Mouse (Mus musculus) large intestine, adult 2 months (tissue): ENCODE measurements around the gene Anks3. TPM values are rescaled to one million over a fixed set of nuclear protein-coding genes. Genes with fewer than 3 reads are reported as not detected.

Experiments
- DNase-seq: peaks from one replicate; pipeline ENCODE4 v3.0.0-alpha.2; 2012; ENCODE audit warnings: low read depth, low spot score
- WGBS: fragments of 180-500 bp; shearing (Covaris S2); methylation state at CpG from one replicate; pipeline ENCODE4 v1.1.7; 2018; 5-methylcytosine and 5-hydroxymethylcytosine counted together
- polyA plus RNA-seq: library from polyadenylated mRNA; depleted of rRNA; stranded (reverse); fragments of >200 nt; gene quantifications from 2 replicates; pipeline ENCODE4 v1.2.3, GENCODE M21; 2012

The Anks3 gene
- polyA plus RNA-seq, 1 experiment, result 25.2 TPM

- 78% methylated on average over 10 of the region's 10 CpGs for WGBS
- no peak for DNase-seq
These were observed 27.9 kb downstream of the Anks3 start for GRCm38 (mm10) chr16:4935931-4936703.

- 97% methylated on average over 31 of the region's 31 CpGs for WGBS
- DNase-seq, result no peak
These were observed 28.6 kb downstream of the Anks3 start for GRCm38 (mm10) chr16:4935430-4935829.

- no peak for DNase-seq
- WGBS, result 65% methylated on average over 3 of the region's 3 CpGs
These were observed 31.6 kb downstream of the Anks3 start for GRCm38 (mm10) chr16:4932429-4932828.

- 87% methylated on average over 2 of the region's 2 CpGs for WGBS
- no peak for DNase-seq
These were observed 35.5 kb downstream of the Anks3 start for GRCm38 (mm10) chr16:4928474-4928873.

GRCm38 (mm10) chr16:4927967-4928366 is 36.0 kb downstream of the Anks3 start:
- 90% methylated on average over 7 of the region's 7 CpGs for WGBS

GRCm38 (mm10) chr16:4923996-4924395 is 40.0 kb downstream of the Anks3 start:
- WGBS, result 90% methylated on average over 5 of the region's 5 CpGs
- DNase-seq, result no peak

More at GRCm38 (mm10) chr16:4927967-4928366, 36.0 kb downstream of the Anks3 start:
- no peak for DNase-seq

GRCm38 (mm10) chr16:4922481-4922880 is 41.5 kb downstream of the Anks3 start:
- WGBS, result 86% methylated on average over 6 of the region's 6 CpGs
- no peak for DNase-seq

GRCm38 (mm10) chr16:4920556-4920955 is 43.4 kb downstream of the Anks3 start:
- WGBS, result 75% methylated on average over 4 of the region's 4 CpGs
- DNase-seq, result no peak

- no peak for DNase-seq
- WGBS, result 92% methylated on average over 2 of the region's 2 CpGs
These were observed 47.4 kb downstream of the Anks3 start for GRCm38 (mm10) chr16:4916608-4917007.

- whole genome bisulfite sequencing, result 74% methylated on average over 3 of the region's 3 CpGs
- DNase-seq, result no peak
These were observed 48.1 kb downstream of the Anks3 start for GRCm38 (mm10) chr16:4915931-4916330.

- 39% methylated on average over 12 of the region's 12 CpGs for WGBS
- DNase-seq, result peak; percentile 50
These were observed 49.9 kb downstream of the Anks3 start for GRCm38 (mm10) chr16:4913783-4914735.

GRCm38 (mm10) chr16:4912907-4913782 is 50.9 kb downstream of the Anks3 start:
- 68% methylated on average over 11 of the region's 11 CpGs for WGBS
- DNase-seq, result no peak

GRCm38 (mm10) chr16:4912074-4912648 is 51.8 kb downstream of the Anks3 start:
- no peak for DNase-seq
- whole genome bisulfite sequencing, result 81% methylated on average over 10 of the region's 10 CpGs

- WGBS, result 92% methylated on average over 8 of the region's 8 CpGs
- no peak for DNase-seq
These were observed 53.2 kb downstream of the Anks3 start for GRCm38 (mm10) chr16:4910758-4911157.

GRCm38 (mm10) chr16:4909745-4910144 is 54.3 kb downstream of the Anks3 start:
- no peak for DNase-seq
- 97% methylated on average over 2 of the region's 2 CpGs for WGBS

GRCm38 (mm10) chr16:4907972-4908371 is 56.0 kb downstream of the Anks3 start:
- 70% methylated on average over 5 of the region's 5 CpGs for WGBS

GRCm38 (mm10) chr16:4907386-4907785 is 56.6 kb downstream of the Anks3 start:
- 48% methylated on average over 2 of the region's 2 CpGs for WGBS
- no peak for DNase-seq

More at GRCm38 (mm10) chr16:4907972-4908371, 56.0 kb downstream of the Anks3 start:
- DNase-seq, result no peak

- no peak for DNase-seq
These were observed 57.4 kb downstream of the Anks3 start for GRCm38 (mm10) chr16:4906559-4906958.

GRCm38 (mm10) chr16:4905591-4905990 is 58.4 kb downstream of the Anks3 start:
- 82% methylated on average over 1 of the region's 1 CpGs for WGBS

More at GRCm38 (mm10) chr16:4905591-4905990, 58.4 kb downstream of the Anks3 start:
- DNase-seq, result no peak
